Mouse (Mus musculus): ENCODE measurements at regions not wholly inside any gene's neighbourhood (a gene's known extent, or its start where the extent isn't known, plus 50 kb on each side); places are given as distances from the start of the nearest gene placed in this dataset.
"Not testable (repeated sequence)": the region's sequence is repeated elsewhere in the genome, so short reads cannot be mapped to it uniquely, and the experiment has no call there.

DNA sequence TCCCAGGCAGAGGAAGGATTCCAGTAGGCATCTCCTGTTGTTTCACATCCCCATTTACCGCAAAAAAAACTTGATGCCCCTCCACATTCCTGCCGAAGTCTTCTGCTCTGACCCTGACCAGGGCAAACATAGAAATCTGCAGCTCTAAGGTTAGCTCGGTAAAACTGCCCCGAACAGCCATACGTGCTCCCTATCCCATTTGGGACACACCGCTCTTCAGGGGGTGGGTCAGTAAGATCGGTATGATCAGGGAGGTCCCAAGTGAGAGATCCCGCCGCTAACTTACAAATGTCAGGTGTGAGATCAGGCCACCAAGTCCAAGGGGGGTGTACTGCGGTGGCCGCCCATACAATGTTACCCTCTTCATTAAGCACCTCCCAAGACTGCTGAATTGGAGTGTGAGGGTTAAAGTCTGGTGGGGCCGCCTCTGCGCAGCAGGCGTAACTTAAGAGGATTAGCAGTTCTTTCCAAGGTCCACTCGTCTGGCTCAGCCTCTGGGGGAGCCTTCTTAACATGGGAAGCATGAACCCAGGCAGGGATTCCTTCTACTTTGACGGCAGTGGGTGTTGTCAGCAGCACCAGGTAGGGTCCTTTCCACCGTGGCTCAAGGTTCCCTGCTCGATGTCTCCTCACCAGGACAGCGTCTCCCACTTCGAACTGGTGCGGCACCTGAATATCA lies 274.2 kb downstream of the Gm21863 start:
- TF ChIP-seq CTCF (IDR thresholded peaks at IDR 0.05; ENCODE audit: low read depth, low read length); GATA1 (IDR thresholded peaks at IDR 0.05; ENCODE audit: borderline replicate concordance, low read length); POLR2AphosphoS5 (IDR thresholded peaks at IDR 0.05; ENCODE audit: insufficient replicate concordance, low read depth, low read length): not testable (repeated sequence)

Measured in G1E (cell line).